Comparison of ENCODE assay signal across 31 mouse cellular contexts in genomic region chr14:98083419-98083818, GRCm38 (mm10).
"Had no signal": no experiment of that assay in that cellular context is flagged by ENCODE, and none has a peak within 500 bp of the region (broad histone marks: within the 10 kb centered on the region; RNA-seq: fewer than 3 reads in every experiment).

No protein-coding gene starts in this region.

- H3K9me3 ChIP-seq: limb, embryonic 10.5 days; limb, embryonic 12.5 days; limb, embryonic 13.5 days; limb, embryonic 15.5 days; liver, embryonic 12.5 days; liver, embryonic 13.5 days; liver, embryonic 15.5 days; lung, embryonic 15.5 days; megakaryocyte, embryonic 14.5 days; midbrain, embryonic 10.5 days; midbrain, embryonic 12.5 days; midbrain, embryonic 13.5 days; midbrain, embryonic 15.5 days had no signal

- H3K4me2 ChIP-seq: limb, embryonic 12.5 days; limb, embryonic 13.5 days; limb, embryonic 15.5 days; liver, embryonic 11.5 days; liver, embryonic 12.5 days; liver, embryonic 13.5 days; liver, embryonic 15.5 days; lung, embryonic 14.5 days; lung, embryonic 15.5 days; midbrain, embryonic 11.5 days; midbrain, embryonic 12.5 days; midbrain, embryonic 13.5 days; midbrain, embryonic 15.5 days had no signal

- H3K27me3 ChIP-seq: limb, embryonic 12.5 days; limb, embryonic 13.5 days; limb, embryonic 15.5 days; liver, embryonic 12.5 days; liver, embryonic 13.5 days; liver, embryonic 15.5 days; lung, embryonic 15.5 days; megakaryocyte, embryonic 14.5 days; midbrain, embryonic 12.5 days; midbrain, embryonic 13.5 days; midbrain, embryonic 15.5 days had no signal

- ATAC-seq: liver, embryonic 12.5 days; liver, postnatal 0 days; lung, postnatal 0 days; midbrain, embryonic 13.5 days; midbrain, embryonic 15.5 days; midbrain, embryonic 16.5 days had no signal

- H3K9ac ChIP-seq: limb, embryonic 12.5 days; limb, embryonic 13.5 days; limb, embryonic 15.5 days; liver, embryonic 12.5 days; liver, embryonic 13.5 days; liver, embryonic 14.5 days; liver, embryonic 15.5 days; liver, postnatal 0 days; lung, embryonic 14.5 days; lung, embryonic 15.5 days; midbrain, embryonic 12.5 days; midbrain, embryonic 13.5 days; midbrain, embryonic 15.5 days had no signal

- H3K36me3 ChIP-seq: limb, embryonic 10.5 days; limb, embryonic 12.5 days; limb, embryonic 13.5 days; limb, embryonic 15.5 days; liver, embryonic 12.5 days; liver, embryonic 13.5 days; liver, embryonic 15.5 days; lung, embryonic 15.5 days; midbrain, embryonic 10.5 days; midbrain, embryonic 12.5 days; midbrain, embryonic 13.5 days; midbrain, embryonic 15.5 days had no signal

- DNase-seq: left cerebral cortex, postnatal 4 days; liver; liver, embryonic 13.5 days; liver, postnatal 0 days; lung, adult 18-20 months; lung, adult 2 months; lung, embryonic 14.5 days; lung, postnatal 10 days; lung, postnatal 14 days; lung, postnatal 36 days; lung, postnatal 4 days had no signal

- H3K27ac ChIP-seq: left cerebral cortex, adult 2 months; limb, embryonic 10.5 days; limb, embryonic 12.5 days; limb, embryonic 13.5 days; limb, embryonic 15.5 days; liver, embryonic 12.5 days; liver, embryonic 13.5 days; liver, embryonic 14.5 days; liver, embryonic 15.5 days; lung, embryonic 15.5 days; macrophage; midbrain, embryonic 10.5 days; midbrain, embryonic 12.5 days; midbrain, embryonic 13.5 days; midbrain, embryonic 15.5 days had no signal

- H3K4me1 ChIP-seq: limb, embryonic 15.5 days; liver, embryonic 12.5 days; liver, embryonic 13.5 days; liver, embryonic 15.5 days; lung, embryonic 15.5 days; megakaryocyte, embryonic 14.5 days; midbrain, embryonic 15.5 days had no signal

- H3K4me3 ChIP-seq: left cerebral cortex, adult 2 months; limb, embryonic 10.5 days; limb, embryonic 12.5 days; limb, embryonic 13.5 days; limb, embryonic 15.5 days; liver, embryonic 12.5 days; liver, embryonic 13.5 days; liver, embryonic 15.5 days; lung, embryonic 15.5 days; megakaryocyte, embryonic 14.5 days; midbrain, embryonic 10.5 days; midbrain, embryonic 12.5 days; midbrain, embryonic 13.5 days; midbrain, embryonic 15.5 days; myocyte had no signal
